Mouse (Mus musculus) kidney, adult 2 months (tissue): Measurements from ENCODE around the gene Rxrb.
"Not testable (repeated sequence)": the region's sequence is repeated elsewhere in the genome, so short reads cannot be mapped to it uniquely, and the experiment has no call there.

Source experiments
- CTCF ChIP-seq: fragments of 200-500 bp; conservative IDR thresholded peaks from 2 replicates; pipeline ENCODE4 v1.5.1; 2011; ENCODE audit warnings: low read depth, mild to moderate bottlenecking, control low read depth, low read length, moderate library complexity, mixed read lengths; ENCODE audit not compliant: insufficient read depth, insufficient read length
- POLR2A ChIP-seq: fragments of 200-500 bp; IDR thresholded peaks from one replicate; pipeline ENCODE4 v1.6.1; 2011; ENCODE audit warnings: low read depth, low read length, control low read depth

GRCm38 (mm10) chr17:33998697-33999096 lies 32.9 kb upstream of the Rxrb start:
- not testable (repeated sequence) for TF ChIP-seq POLR2A, CTCF
